Mouse (Mus musculus) adrenal gland, postnatal 4 days (tissue): ENCODE results near the gene Fzr1. TPM values are rescaled to one million over a fixed set of nuclear protein-coding genes. Genes with fewer than 3 reads are reported as not detected.

ENCODE experiments used
- DNase-seq, 2 experiments: peaks; one replicate each; pipeline ENCODE4 v3.0.0; 2021 to 2022; ENCODE audit warnings: low spot score in 2 of 2, mixed read lengths in 2 of 2
- long read RNA-seq, 2 experiments: library from polyadenylated mRNA; stranded (forward); transcript quantifications; one replicate each; pipeline ENCODE4 v2.0.0; 2021
- total RNA-seq, 2 experiments: library from RNA; stranded (reverse); gene quantifications; 2 replicates each; pipeline ENCODE4 v1.2.3; 2021

Gene Fzr1
- 10 to 100 TPM; 69.1 to 70.7 TPM for total RNA-seq
- long read RNA-seq, experiment 1, transcript Fzr1-205 (14 exons, 3,057 nt) = major isoform, 97 of 137 reads
- long read RNA-seq, experiment 1, partial matches to known transcripts = 23 of 137 reads
- long read RNA-seq, experiment 1, other reads (novel, unspliced or antisense) = 17 of 137 reads
- long read RNA-seq, experiment 2, transcript Fzr1-205 (14 exons, 3,057 nt) = major isoform, 138 of 196 reads
- long read RNA-seq, experiment 2, partial matches to known transcripts = 22 of 196 reads
- long read RNA-seq, experiment 2, other reads (novel, unspliced or antisense) = 36 of 196 reads

- DNase-seq = peak in 1 of 2 experiments; percentile 99
These were observed at the start of gene Fzr1 for GRCm38 (mm10) chr10:81377793-81378552. Gene Fzr1 (minus strand): TSS chr10:81378516.

DNA sequence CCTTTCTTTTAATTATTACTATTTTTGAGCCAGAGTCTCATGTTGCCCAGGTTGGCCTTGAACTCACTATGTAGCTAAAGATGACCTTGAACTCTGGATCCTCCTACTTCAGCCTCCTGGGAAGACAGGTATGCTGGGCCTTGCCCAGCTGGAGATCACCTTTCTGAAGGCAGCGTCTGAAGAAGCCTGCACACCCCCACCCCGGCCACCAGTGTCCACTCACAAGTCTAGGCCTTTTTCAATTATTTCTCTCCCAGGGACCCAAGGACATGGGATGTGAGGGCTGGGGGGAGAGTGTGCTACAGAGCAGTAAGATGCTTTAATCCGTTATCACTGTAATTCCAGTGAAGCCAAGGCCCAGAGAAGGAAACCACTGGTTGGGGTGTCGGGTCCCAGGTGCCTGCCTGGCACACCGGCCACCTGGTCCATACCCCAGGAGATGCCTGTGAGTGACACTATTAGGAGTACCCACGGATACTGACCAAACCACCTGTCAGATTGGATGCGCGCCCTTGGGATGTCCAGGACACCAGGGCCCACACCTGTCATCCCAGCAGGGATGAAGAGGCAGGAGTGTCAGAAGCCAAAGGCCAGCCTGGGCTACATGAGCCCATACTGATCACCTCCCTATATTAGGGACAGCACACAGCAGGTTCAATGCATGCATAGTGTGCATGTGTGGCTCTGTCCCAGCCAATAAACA, 49.6 kb upstream of the Fzr1 start:
- peak in 1 of 2 experiments; percentile 4 for DNase-seq

DNA sequence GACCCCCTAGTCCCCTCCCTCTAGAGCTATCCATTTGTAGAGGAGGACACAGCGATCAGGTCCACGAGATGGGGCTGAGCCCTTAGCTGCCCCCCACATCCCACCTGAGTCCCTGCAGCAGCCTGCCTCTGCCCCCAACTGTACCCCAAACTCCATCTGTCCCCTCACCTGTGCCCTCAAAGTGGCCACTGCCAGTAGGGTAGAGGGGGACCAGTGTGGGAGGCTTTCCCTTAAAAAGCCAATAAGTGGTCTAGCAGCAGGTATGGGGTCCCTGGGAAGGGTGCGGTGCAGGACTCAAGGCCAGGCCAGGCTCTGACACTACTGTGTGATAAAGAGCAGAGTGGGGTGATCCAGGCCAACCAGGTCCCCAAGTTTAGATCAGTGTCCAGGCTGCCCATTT, 49.0 kb upstream of the Fzr1 start:
- no peak for DNase-seq

DNA sequence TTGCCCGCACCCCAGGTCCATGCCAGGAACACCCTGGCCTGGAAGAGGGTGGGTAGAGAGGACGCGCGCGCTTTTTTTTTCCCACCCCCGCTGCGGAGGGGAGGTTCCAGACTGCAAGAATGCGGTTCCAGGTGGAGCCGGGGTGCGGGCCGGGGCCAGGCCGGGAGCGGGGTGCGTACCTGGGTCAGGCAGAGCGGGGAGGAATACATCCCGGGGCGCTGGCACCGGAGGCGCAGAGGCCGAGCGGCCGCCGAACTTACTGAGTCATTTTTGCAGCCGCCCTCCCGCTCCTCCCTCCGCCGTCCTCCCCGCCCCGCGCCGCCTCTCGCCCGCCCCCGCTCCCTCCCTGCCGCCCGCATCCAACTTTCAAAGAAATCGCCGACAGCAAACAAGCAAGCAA, 48.6 kb upstream of the Fzr1 start:
- peak; percentile 30 to 53 for DNase-seq

GRCm38 (mm10) chr10:81426081-81426671, 47.9 kb upstream of the Fzr1 start:
- DNase-seq = peak; percentile 4 to 9

DNA sequence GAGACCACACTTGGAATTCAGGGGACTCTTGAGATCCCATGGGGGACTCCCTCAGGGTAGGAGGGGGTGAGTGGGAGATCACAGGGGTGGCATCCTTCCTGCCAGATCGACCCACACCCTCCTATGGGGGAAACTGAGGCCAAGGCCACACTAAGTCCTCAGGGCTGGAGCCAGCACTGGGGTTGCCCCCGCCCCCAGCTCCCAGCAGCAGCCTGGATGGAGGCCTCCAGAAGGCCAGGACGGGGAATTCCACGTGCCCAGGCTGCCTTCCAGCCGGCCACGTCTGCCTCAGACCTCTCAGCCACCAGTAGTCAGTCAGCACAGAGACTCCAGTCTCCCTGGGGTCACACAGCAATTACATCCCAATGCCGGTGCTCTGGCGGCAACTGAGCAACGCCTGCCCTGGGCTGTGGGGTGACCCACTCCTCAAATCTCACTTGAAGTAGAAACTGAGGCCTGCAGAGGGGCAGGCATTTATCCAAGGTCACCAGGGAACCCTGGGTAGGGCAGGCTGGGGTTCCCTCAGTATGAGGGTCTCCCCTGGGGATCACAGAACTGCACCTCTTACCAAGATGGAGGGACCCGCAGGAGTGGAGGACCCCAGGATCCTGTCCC, 47.0 kb upstream of the Fzr1 start:
- peak; percentile 7 to 10 for DNase-seq

DNA sequence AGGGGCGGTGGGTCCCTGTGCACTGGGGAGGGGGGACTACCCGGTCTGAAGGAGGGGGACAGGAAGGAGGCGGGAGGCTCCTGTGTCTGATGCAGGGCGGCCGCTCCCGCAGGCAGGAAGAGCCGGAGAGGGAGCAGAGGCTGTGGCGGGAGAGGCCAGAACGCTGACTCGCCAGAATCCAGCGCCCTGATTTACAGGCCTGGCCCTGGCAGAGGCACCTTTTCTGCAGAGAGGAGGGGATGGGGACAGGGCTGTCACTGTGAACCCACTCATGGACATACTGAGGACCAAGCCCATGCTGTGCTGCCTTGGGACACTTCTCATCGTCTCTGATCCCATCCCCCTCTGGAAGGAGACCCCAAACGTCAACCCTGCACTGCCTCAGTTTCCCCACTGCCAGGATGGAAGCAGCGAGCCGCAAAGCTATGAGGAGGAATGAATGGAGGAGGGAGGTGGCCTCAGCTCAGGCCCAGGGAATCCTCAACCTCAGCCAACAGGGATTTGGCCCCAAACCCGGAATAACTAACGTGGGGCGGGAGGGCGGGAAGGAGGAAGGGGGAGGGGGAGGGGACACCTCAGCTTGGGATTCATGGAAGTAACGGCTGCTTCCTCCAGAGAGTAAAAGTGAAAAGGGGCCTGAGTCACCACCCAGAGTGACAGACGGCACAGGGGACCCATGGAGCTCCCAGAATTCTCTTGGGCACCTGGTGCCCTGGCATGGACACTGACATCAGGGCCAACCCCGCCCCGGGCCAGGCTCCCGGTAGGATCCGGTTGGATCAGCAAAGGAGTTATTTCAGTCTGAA, 46.1 kb upstream of the Fzr1 start:
- DNase-seq = peak; percentile 24 to 33

DNA sequence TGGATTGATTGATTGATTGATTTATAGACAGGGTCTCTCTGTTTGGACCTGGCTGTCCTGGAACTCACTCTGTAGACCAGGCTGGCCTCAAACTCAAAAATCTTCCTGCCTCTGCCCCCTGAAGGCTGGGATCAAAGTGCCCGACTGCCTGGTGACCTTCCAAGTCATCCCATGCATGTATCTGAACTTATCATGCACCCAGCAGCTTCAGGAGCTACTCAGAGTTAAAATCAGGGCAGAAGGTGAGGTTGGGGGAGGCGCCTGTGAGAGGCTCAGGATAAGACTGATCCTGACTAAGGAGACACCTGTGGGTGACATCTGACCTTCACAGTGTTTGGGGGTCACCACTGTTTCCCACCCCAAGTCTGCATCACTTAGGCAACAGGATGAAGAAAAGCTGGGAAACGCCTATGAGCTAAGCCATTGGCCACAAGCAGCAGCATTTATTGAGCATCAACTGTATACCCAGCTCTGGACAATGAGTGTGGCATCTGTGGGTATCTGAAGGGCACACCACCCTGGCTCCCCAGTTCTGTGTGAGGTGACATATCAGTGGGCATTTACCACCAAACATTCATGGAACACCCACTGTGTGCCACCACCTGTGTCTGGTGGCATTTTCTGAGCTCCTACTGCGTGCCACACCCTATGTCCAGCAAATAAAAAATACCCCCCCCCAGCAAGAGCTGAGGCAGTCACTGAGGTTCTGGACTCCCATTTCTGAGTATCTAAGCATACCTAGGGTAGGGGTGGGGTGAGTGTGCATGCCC, 45.3 kb upstream of the Fzr1 start:
- DNase-seq = peak in 1 of 2 experiments; percentile 2

DNA sequence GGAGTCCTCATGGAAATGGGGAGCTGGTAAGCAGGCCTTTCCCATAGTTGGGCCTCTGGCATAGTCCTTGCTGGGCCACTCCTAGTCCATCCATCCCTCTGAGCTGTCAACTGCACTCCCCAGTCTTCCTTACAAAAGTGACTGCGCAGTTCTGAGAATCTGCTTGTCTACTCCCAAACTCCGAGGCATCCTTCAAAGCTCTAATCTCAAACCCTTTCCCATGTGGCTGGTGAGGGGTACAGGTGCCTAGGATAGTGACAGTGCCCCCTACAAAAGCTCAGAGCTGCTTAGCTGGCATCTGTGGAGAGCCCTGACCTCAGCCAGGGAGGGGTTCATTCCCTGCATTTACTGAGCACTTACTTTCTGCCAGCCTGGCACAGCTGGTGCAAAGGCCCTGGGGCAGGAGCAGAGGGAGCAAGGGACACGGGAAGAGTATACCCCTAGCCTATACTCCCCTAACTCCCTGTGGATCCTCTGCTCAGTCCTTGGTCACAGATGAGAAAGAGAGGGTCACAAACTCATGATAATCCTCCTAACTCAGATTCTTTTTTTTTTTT, 44.4 kb upstream of the Fzr1 start:
- peak in 1 of 2 experiments; percentile 2 for DNase-seq

- peak; percentile 2 to 3 for DNase-seq
These were observed 43.9 kb upstream of the Fzr1 start for GRCm38 (mm10) chr10:81422191-81422590.

DNA sequence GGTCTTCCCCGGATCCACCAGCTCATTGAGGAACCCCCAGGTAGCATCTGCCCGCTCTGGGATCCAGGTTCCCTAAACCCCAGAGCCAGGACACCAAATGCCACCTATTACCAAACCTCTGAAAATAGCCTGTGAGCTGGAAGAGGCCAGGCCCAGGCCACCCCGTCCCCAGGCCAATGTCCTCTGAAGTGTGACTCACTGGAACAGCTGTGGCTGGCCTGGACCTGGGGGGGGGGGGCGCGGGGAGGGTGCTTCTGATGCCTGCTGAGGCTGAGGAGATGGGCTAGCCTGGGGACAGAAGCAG, 43.4 kb upstream of the Fzr1 start:
- DNase-seq = peak; percentile 3 to 6

- DNase-seq = peak; percentile 2
These were observed 42.9 kb upstream of the Fzr1 start for GRCm38 (mm10) chr10:81421041-81421796.

DNA sequence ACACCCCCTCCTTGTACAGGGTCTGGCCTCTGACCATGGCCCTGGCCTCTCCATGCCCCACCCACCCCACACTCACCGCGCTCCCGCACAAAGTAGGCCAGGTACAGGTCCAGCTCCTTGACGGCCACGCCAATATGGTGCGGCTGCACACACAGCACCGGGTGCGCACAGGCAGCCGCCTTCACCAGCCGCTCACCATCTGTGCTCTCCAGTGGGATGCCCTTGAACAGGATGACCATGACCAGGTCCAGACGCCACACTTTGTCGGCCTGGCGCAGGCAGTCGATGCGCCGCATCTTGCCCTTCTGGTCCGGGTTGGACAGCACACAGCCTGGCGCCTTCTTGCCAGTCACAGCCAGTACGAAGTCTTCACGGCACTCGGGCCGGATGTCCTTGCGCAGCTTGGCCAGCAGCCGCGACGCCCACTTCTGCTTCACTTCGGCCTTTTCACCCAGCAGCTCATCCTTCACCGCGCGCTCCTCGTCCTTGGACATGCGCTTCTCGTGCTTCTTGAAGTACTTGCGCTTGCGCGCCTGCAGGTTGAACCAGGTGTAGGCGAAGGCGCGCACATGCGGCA, 42.0 kb upstream of the Fzr1 start:
- DNase-seq = peak in 1 of 2 experiments; percentile 6

DNA sequence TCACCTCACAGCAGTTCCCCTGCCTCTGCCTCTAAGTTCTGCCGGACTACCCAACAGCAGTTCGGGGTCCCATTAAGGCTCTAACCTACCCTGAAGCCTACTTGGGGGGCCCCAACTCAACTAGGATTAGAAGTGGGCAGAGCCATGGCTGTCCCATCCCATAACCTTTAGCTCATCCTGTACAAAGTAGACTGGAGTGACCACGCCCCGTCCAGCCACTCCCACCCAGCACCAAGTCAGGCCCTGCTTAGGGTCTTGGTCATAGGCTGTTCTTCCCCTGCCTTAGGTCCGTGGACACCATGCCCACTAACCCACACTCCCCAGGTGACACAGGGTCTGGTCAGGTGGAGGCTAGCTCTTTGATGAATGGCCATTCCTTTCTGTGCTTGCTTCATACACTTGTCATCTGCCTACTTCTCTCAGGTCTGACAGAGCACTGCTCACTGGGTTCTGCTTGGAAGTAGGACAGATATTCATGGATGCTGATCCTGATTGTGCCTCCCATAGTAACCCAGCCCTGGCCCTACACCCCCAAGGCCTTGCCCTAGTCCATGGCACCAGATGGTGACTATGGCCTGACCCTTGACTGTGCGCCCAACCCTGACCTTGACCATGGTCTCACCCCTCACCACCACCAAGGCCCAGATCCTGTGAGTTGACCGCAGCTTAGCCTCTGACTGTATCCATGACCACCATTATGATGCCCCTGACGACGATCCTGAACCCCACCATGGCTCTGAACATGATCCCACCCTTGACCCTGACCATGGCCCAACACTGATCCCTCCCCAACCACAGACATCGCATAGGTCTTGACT, 41.0 kb upstream of the Fzr1 start:
- DNase-seq = peak in 1 of 2 experiments; percentile 1

DNA sequence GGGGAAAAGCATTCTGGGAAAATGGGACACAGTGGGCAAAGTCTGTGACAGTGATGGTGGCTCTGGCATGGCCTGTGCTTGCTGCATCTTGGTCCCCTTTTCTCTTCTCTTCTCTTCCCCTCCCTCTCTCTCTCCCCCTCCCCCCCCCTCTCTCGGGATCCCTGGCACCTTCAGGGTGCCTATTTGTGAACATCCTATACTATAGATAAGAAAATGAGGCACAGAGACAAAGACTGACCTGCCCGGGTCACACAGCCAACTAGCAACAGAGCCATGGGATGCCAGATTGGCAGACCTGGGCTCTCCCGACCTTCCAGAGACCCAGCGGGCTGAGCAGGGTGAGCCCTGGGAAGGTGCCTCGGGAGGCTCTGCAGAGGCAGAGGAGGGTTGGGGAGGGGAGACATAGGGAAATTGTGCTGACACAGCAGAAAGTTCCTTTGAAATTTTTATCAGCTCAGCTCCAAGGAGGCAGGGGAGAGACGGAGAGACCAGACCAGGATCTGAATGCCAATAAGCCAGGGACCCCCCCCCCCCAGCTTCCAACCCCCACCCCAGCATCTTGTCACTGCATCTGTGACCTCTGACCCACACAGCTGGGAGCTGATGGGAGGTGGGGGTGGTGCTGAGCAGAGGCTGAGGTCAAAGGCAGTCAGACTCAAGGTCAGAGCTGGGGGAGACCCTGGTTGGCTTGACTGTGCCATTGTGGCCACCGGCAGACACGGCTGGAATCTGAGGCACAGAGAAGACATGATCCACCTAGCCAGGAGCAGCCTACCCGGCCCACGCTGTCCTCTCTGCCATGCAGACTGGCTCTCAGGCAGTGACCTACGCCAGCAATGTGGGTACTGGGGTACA, 40.1 kb upstream of the Fzr1 start:
- no peak for DNase-seq
